Mouse (Mus musculus): ENCODE results near the gene Rad51ap1.

DNA sequence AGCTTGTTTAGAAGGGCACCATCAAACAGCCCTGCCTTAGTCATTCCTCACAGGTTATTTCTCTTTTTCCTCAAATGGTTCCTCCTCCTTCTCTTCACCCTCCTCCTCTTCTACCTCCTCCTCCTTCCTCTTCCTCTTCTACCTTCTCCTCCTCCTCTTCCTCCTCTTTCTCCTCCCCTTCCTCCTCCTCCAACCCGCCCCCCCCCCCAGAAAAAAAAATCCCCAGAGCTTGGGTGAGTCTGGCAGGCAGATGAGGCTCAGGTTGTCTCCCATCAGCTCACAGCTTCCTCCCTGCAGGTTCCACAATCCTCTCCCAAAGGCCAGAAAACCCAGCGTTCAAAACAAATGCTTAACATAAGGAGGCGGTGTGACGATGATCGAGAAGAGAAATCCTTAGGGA, 32.0 kb downstream of the Rad51ap1 start:
- no peak for TF ChIP-seq CTCF (IDR thresholded peaks at IDR 0.05; ENCODE audit: borderline replicate concordance, control insufficient read depth, extremely low read depth, insufficient read depth, low read length, poor library complexity)
- TF ChIP-seq POLR2A (IDR thresholded peaks at IDR 0.05; ENCODE audit: control insufficient read depth, extremely low read depth, insufficient read depth, low read length, poor library complexity), result no peak
